Mouse (Mus musculus) forebrain, embryonic 14.5 days (tissue): ENCODE measurements at regions not wholly inside any gene's neighbourhood (a gene's known extent, or its start where the extent isn't known, plus 50 kb on each side); places are given as distances from the start of the nearest gene placed in this dataset.

Experiments used
- ATAC-seq: fragments of 200-750 bp; cut with Nextera tagmentation; 2 replicates; pipeline ENCODE4 v1.8.0; 2017; ENCODE audit warnings: mild to moderate bottlenecking, moderate library complexity
- DNase-seq: peaks from one replicate; pipeline ENCODE4 v3.0.0-alpha.2; 2015; ENCODE audit warnings: low spot score
- H3K27ac ChIP-seq: fragments of 300-500 bp; sonication (generic); 2 replicates; pipeline ENCODE4 v1.5.1; 2014; ENCODE audit warnings: low read depth, mild to moderate bottlenecking, control low read depth, low read length, moderate library complexity
- H3K27me3 ChIP-seq: fragments of 300-500 bp; sonication (generic); replicated peaks from 2 replicates; pipeline ENCODE4 v1.6.1; 2014; ENCODE audit warnings: low read length, control low read depth, mixed read lengths; ENCODE audit not compliant: control insufficient read depth, insufficient read depth
- H3K36me3 ChIP-seq: fragments of 300-500 bp; sonication (generic); 2 replicates; pipeline ENCODE4 v1.6.1; 2014; ENCODE audit warnings: low read length, control low read depth; ENCODE audit not compliant: control insufficient read depth, insufficient read depth
- H3K4me1 ChIP-seq: fragments of 300-500 bp; sonication (generic); 2 replicates; pipeline ENCODE4 v1.6.1; 2014; ENCODE audit warnings: antibody characterized with exemption, low read length, control low read depth; ENCODE audit not compliant: control insufficient read depth, insufficient read depth
- H3K4me2 ChIP-seq: fragments of 300-500 bp; sonication (generic); 2 replicates; pipeline ENCODE4 v1.6.1; 2014; ENCODE audit warnings: mild to moderate bottlenecking, control low read depth, low read length
- H3K4me3 ChIP-seq: fragments of 300-500 bp; sonication (generic); 2 replicates; pipeline ENCODE4 v1.5.1; 2014; ENCODE audit warnings: low read depth, low read length, control low read depth
- H3K9ac ChIP-seq: fragments of 300-500 bp; sonication (generic); 2 replicates; pipeline ENCODE4 v1.6.1; 2014; ENCODE audit warnings: mild to moderate bottlenecking, low read length, control low read depth, moderate library complexity
- H3K9me3 ChIP-seq: fragments of 300-500 bp; sonication (generic); replicated peaks from 2 replicates; pipeline ENCODE4 v1.6.1; 2016; ENCODE audit warnings: low read length, control low read depth, mixed read lengths; ENCODE audit not compliant: control insufficient read depth
- WGBS: fragments of 180-500 bp; shearing (Covaris S2); extraction: QIAGEN DNeasy Blood & Tissue Kit; methylation state at CpG from one replicate; pipeline ENCODE4 v1.1.7; 2014; 5-methylcytosine and 5-hydroxymethylcytosine counted together

- ATAC-seq: no peak
- no peaks in the 10 kb centered on the region for H3K27me3 ChIP-seq
- 93% methylated on average over 1 of the region's 1 CpGs for WGBS
- DNase-seq: no peak
- no peaks in the 10 kb centered on the region for H3K36me3 ChIP-seq
- H3K27ac ChIP-seq: no peak overlapping the region
- H3K9ac ChIP-seq: no peak overlapping the region
- H3K4me2 ChIP-seq: no peak overlapping the region
- H3K4me1 ChIP-seq: no peaks in the 10 kb centered on the region
- no peaks in the 10 kb centered on the region for H3K9me3 ChIP-seq
- H3K4me3 ChIP-seq: no peak overlapping the region
Observed at GRCm38 (mm10) chr2:45948758-45949157, 831.6 kb upstream of the Zeb2 start.

GRCm38 (mm10) chr2:45925791-45926480 is 808.7 kb upstream of the Zeb2 start:
- ATAC-seq: no peak
- H3K9me3 ChIP-seq: no peaks in the 10 kb centered on the region
- 87% methylated on average over 7 of the region's 7 CpGs for WGBS

GRCm38 (mm10) chr2:45908871-45909270 is 791.7 kb upstream of the Zeb2 start:
- Histone ChIP-seq H3K36me3 (no peaks in the 10 kb centered on the region), H3K9me3 (no peaks in the 10 kb centered on the region), H3K4me2 (no peak overlapping the region), H3K9ac (no peak overlapping the region), H3K4me3 (no peak overlapping the region), H3K4me1 (no peaks in the 10 kb centered on the region), H3K27ac (no peak overlapping the region), H3K27me3 (no peaks in the 10 kb centered on the region)
- no peak for ATAC-seq
- WGBS: 32% methylated on average over 1 of the region's 1 CpGs
- no peak for DNase-seq

More at GRCm38 (mm10) chr2:45925791-45926480, 808.7 kb upstream of the Zeb2 start:
- Histone ChIP-seq H3K27me3 (no peaks in the 10 kb centered on the region), H3K4me2 (no peak overlapping the region), H3K36me3 (no peaks in the 10 kb centered on the region), H3K9ac (no peak overlapping the region), H3K4me1 (no peaks in the 10 kb centered on the region), H3K4me3 (no peak overlapping the region), H3K27ac (no peak overlapping the region)
- DNase-seq: no peak

GRCm38 (mm10) chr2:45904623-45905235 is 787.5 kb upstream of the Zeb2 start:
- no peak overlapping the region for H3K9ac ChIP-seq
- no peaks in the 10 kb centered on the region for H3K27me3 ChIP-seq
- 89% methylated on average over 2 of the region's 2 CpGs for WGBS
- H3K4me3 ChIP-seq: no peak overlapping the region
- no peaks in the 10 kb centered on the region for H3K9me3 ChIP-seq
- ATAC-seq (no peak), DNase-seq (no peak)
- no peak overlapping the region for H3K4me2 ChIP-seq
- no peak overlapping the region for H3K27ac ChIP-seq
- no peaks in the 10 kb centered on the region for H3K4me1 ChIP-seq
- no peaks in the 10 kb centered on the region for H3K36me3 ChIP-seq

- WGBS: 89% methylated on average over 4 of the region's 4 CpGs
Observed at GRCm38 (mm10) chr2:45904090-45904489, 786.9 kb upstream of the Zeb2 start.

GRCm38 (mm10) chr2:45903350-45903749 is 786.2 kb upstream of the Zeb2 start:
- no peak; the same call in 1 of the 2 replicates for ATAC-seq

More at GRCm38 (mm10) chr2:45904090-45904489, 786.9 kb upstream of the Zeb2 start:
- no peak for DNase-seq
- no peaks in the 10 kb centered on the region for H3K27me3 ChIP-seq
- H3K4me1 ChIP-seq: no peaks in the 10 kb centered on the region
- no peak overlapping the region for H3K4me2 ChIP-seq
- no peak overlapping the region for H3K27ac ChIP-seq
- H3K9ac ChIP-seq: no peak overlapping the region
- H3K4me3 ChIP-seq: no peak overlapping the region
- H3K9me3 ChIP-seq: no peaks in the 10 kb centered on the region
- H3K36me3 ChIP-seq: no peaks in the 10 kb centered on the region
- ATAC-seq: no peak

GRCm38 (mm10) chr2:45901892-45902291 is 784.7 kb upstream of the Zeb2 start:
- H3K9me3 ChIP-seq: no peaks in the 10 kb centered on the region
- no peak overlapping the region for H3K4me2 ChIP-seq
- no peaks in the 10 kb centered on the region for H3K36me3 ChIP-seq
- no peaks in the 10 kb centered on the region for H3K4me1 ChIP-seq
- no peak for ATAC-seq
- H3K4me3 ChIP-seq: no peak overlapping the region
- 91% methylated on average over 4 of the region's 4 CpGs for WGBS
- no peak overlapping the region for H3K9ac ChIP-seq
- no peak for DNase-seq
- H3K27ac ChIP-seq: no peak overlapping the region
- H3K27me3 ChIP-seq: no peaks in the 10 kb centered on the region

More at GRCm38 (mm10) chr2:45903350-45903749, 786.2 kb upstream of the Zeb2 start:
- H3K27me3 ChIP-seq: no peaks in the 10 kb centered on the region
- no peaks in the 10 kb centered on the region for H3K9me3 ChIP-seq
- no peak overlapping the region for H3K4me2 ChIP-seq
- no peaks in the 10 kb centered on the region for H3K4me1 ChIP-seq
- no peak overlapping the region for H3K27ac ChIP-seq
- no peaks in the 10 kb centered on the region for H3K36me3 ChIP-seq
- H3K4me3 ChIP-seq: no peak overlapping the region
- peak; percentile 24 for DNase-seq
- WGBS: 76% methylated on average over 1 of the region's 1 CpGs
- H3K9ac ChIP-seq: no peak overlapping the region

GRCm38 (mm10) chr2:45884680-45885079 is 767.5 kb upstream of the Zeb2 start:
- H3K4me1 ChIP-seq: no peaks in the 10 kb centered on the region
- no peak overlapping the region for H3K4me3 ChIP-seq
- no peaks in the 10 kb centered on the region for H3K9me3 ChIP-seq
- no peak for DNase-seq
- H3K27ac ChIP-seq: no peak overlapping the region
- ATAC-seq: no peak
- 93% methylated on average over 3 of the region's 3 CpGs for WGBS
- no peak overlapping the region for H3K9ac ChIP-seq
- no peak overlapping the region for H3K4me2 ChIP-seq
- H3K27me3 ChIP-seq: no peaks in the 10 kb centered on the region
- no peaks in the 10 kb centered on the region for H3K36me3 ChIP-seq

- H3K9ac ChIP-seq: no peak overlapping the region
- H3K27me3 ChIP-seq: no peaks in the 10 kb centered on the region
- no peak overlapping the region for H3K4me3 ChIP-seq
- DNase-seq (no peak), ATAC-seq (no peak)
- H3K9me3 ChIP-seq: no peaks in the 10 kb centered on the region
- H3K36me3 ChIP-seq: no peaks in the 10 kb centered on the region
- H3K27ac ChIP-seq: no peak overlapping the region
- no peak overlapping the region for H3K4me2 ChIP-seq
- H3K4me1 ChIP-seq: no peaks in the 10 kb centered on the region
Observed at GRCm38 (mm10) chr2:45878656-45879055, 761.5 kb upstream of the Zeb2 start.
